Mouse (Mus musculus): ENCODE measurements around the gene Znrf1. TPM values are rescaled to one million over a fixed set of nuclear protein-coding genes. Genes with fewer than 3 reads are reported as not detected.

Gene Znrf1
- polyA plus RNA-seq, 1 experiment from 2014 or later = 39.3 TPM

- Histone ChIP-seq H3K9ac (replicated peaks; ENCODE audit: low read length) (no peak overlapping the region), H3K36me3 (replicated peaks; ENCODE audit: control insufficient read depth, insufficient read depth, low read depth, low read length) (0 out of 2 replicates have a peak, but pooled peaks cover 3% of the 10 kb centered on the region)
- WGBS = 83% methylated on average over 12 of the region's 12 CpGs
Observed at GRCm38 (mm10) chr8:111624081-111624852, 88.4 kb downstream of the Znrf1 start.

GRCm38 (mm10) chr8:111624853-111625221, 88.9 kb downstream of the Znrf1 start:
- H3K36me3 ChIP-seq (replicated peaks; ENCODE audit: control insufficient read depth, insufficient read depth, low read depth, low read length) = 0 out of 2 replicates have a peak, but pooled peaks cover 3% of the 10 kb centered on the region
- ATAC-seq (replicated peaks; ENCODE audit: insufficient number of reproducible peaks, low FRiP score, low TSS enrichment, low read depth) = no peak
- 89% methylated on average over 10 of the region's 10 CpGs for whole genome bisulfite sequencing

More at GRCm38 (mm10) chr8:111624081-111624852, 88.4 kb downstream of the Znrf1 start:
- ATAC-seq (replicated peaks; ENCODE audit: insufficient number of reproducible peaks, low FRiP score, low TSS enrichment, low read depth) (no peak), DNase-seq (ENCODE audit: low spot score) (no peak)
- Histone ChIP-seq H3K27me3 (ENCODE audit: control insufficient read depth, insufficient read depth, low read length) (no peaks in the 10 kb centered on the region), H3K4me3 (ENCODE audit: low read depth, low read length) (no peak overlapping the region), H3K4me2 (ENCODE audit: low read depth, low read length) (no peak overlapping the region), H3K4me1 (ENCODE audit: control insufficient read depth, insufficient read depth, low read length) (no peaks in the 10 kb centered on the region), H3K9me3 (replicated peaks; ENCODE audit: control insufficient read depth, low read length) (no peaks in the 10 kb centered on the region), H3K27ac (replicated peaks; ENCODE audit: low read depth, low read length) (no peak overlapping the region)

GRCm38 (mm10) chr8:111625694-111626527, 90.0 kb downstream of the Znrf1 start:
- Histone ChIP-seq H3K9ac (replicated peaks; ENCODE audit: low read length) (no peak overlapping the region), H3K27me3 (ENCODE audit: control insufficient read depth, insufficient read depth, low read length) (no peaks in the 10 kb centered on the region), H3K4me3 (ENCODE audit: low read depth, low read length) (no peak overlapping the region), H3K9me3 (replicated peaks; ENCODE audit: control insufficient read depth, low read length) (no peaks in the 10 kb centered on the region), H3K27ac (replicated peaks; ENCODE audit: low read depth, low read length) (no peak overlapping the region), H3K4me2 (ENCODE audit: low read depth, low read length) (no peak overlapping the region), H3K36me3 (replicated peaks; ENCODE audit: control insufficient read depth, insufficient read depth, low read depth, low read length) (0 out of 2 replicates have a peak, but pooled peaks cover 3% of the 10 kb centered on the region), H3K4me1 (ENCODE audit: control insufficient read depth, insufficient read depth, low read length) (no peaks in the 10 kb centered on the region)
- DNase-seq (ENCODE audit: low spot score) = peak; percentile 75
- no peak; the same call in 1 of the 2 replicates for ATAC-seq (replicated peaks; ENCODE audit: insufficient number of reproducible peaks, low FRiP score, low TSS enrichment, low read depth)
- 37% methylated on average over 6 of the region's 6 CpGs for WGBS

More at GRCm38 (mm10) chr8:111624853-111625221, 88.9 kb downstream of the Znrf1 start:
- no peaks in the 10 kb centered on the region for H3K4me1 ChIP-seq (ENCODE audit: control insufficient read depth, insufficient read depth, low read length)
- H3K9ac ChIP-seq (replicated peaks; ENCODE audit: low read length) = no peak overlapping the region
- DNase-seq (ENCODE audit: low spot score) = no peak
- H3K27ac ChIP-seq (replicated peaks; ENCODE audit: low read depth, low read length) = no peak overlapping the region
- no peaks in the 10 kb centered on the region for H3K27me3 ChIP-seq (ENCODE audit: control insufficient read depth, insufficient read depth, low read length)
- no peak overlapping the region for H3K4me3 ChIP-seq (ENCODE audit: low read depth, low read length)
- H3K9me3 ChIP-seq (replicated peaks; ENCODE audit: control insufficient read depth, low read length) = no peaks in the 10 kb centered on the region
- H3K4me2 ChIP-seq (ENCODE audit: low read depth, low read length) = no peak overlapping the region

GRCm38 (mm10) chr8:111626528-111626820, 90.6 kb downstream of the Znrf1 start:
- H3K4me3 ChIP-seq (ENCODE audit: low read depth, low read length) = no peak overlapping the region
- no peaks in the 10 kb centered on the region for H3K27me3 ChIP-seq (ENCODE audit: control insufficient read depth, insufficient read depth, low read length)
- 0 out of 2 replicates have a peak, but pooled peaks cover 3% of the 10 kb centered on the region for H3K36me3 ChIP-seq (replicated peaks; ENCODE audit: control insufficient read depth, insufficient read depth, low read depth, low read length)
- DNase-seq (ENCODE audit: low spot score) = no peak
- no peak overlapping the region for H3K4me2 ChIP-seq (ENCODE audit: low read depth, low read length)
- ATAC-seq (replicated peaks; ENCODE audit: insufficient number of reproducible peaks, low FRiP score, low TSS enrichment, low read depth) = no peak
- no peak overlapping the region for H3K9ac ChIP-seq (replicated peaks; ENCODE audit: low read length)
- no peaks in the 10 kb centered on the region for H3K4me1 ChIP-seq (ENCODE audit: control insufficient read depth, insufficient read depth, low read length)
- H3K9me3 ChIP-seq (replicated peaks; ENCODE audit: control insufficient read depth, low read length) = no peaks in the 10 kb centered on the region
- 88% methylated on average over 8 of the region's 8 CpGs for WGBS
- H3K27ac ChIP-seq (replicated peaks; ENCODE audit: low read depth, low read length) = no peak overlapping the region

GRCm38 (mm10) chr8:111626933-111627332, 91.0 kb downstream of the Znrf1 start:
- H3K27ac ChIP-seq (replicated peaks; ENCODE audit: low read depth, low read length) = no peak overlapping the region
- no peaks in the 10 kb centered on the region for H3K4me1 ChIP-seq (ENCODE audit: control insufficient read depth, insufficient read depth, low read length)
- no peak overlapping the region for H3K4me3 ChIP-seq (ENCODE audit: low read depth, low read length)
- no peaks in the 10 kb centered on the region for H3K9me3 ChIP-seq (replicated peaks; ENCODE audit: control insufficient read depth, low read length)
- ATAC-seq (replicated peaks; ENCODE audit: insufficient number of reproducible peaks, low FRiP score, low TSS enrichment, low read depth) (no peak), DNase-seq (ENCODE audit: low spot score) (no peak)
- 0 out of 2 replicates have a peak, but pooled peaks cover 1% of the 10 kb centered on the region for H3K36me3 ChIP-seq (replicated peaks; ENCODE audit: control insufficient read depth, insufficient read depth, low read depth, low read length)
- no peaks in the 10 kb centered on the region for H3K27me3 ChIP-seq (ENCODE audit: control insufficient read depth, insufficient read depth, low read length)
- no peak overlapping the region for H3K9ac ChIP-seq (replicated peaks; ENCODE audit: low read length)
- 92% methylated on average over 14 of the region's 14 CpGs for WGBS
- H3K4me2 ChIP-seq (ENCODE audit: low read depth, low read length) = no peak overlapping the region

- Histone ChIP-seq H3K36me3 (replicated peaks; ENCODE audit: control insufficient read depth, insufficient read depth, low read depth, low read length) (no peaks in the 10 kb centered on the region), H3K4me1 (ENCODE audit: control insufficient read depth, insufficient read depth, low read length) (no peaks in the 10 kb centered on the region), H3K9ac (replicated peaks; ENCODE audit: low read length) (no peak overlapping the region), H3K4me3 (ENCODE audit: low read depth, low read length) (no peak overlapping the region), H3K9me3 (replicated peaks; ENCODE audit: control insufficient read depth, low read length) (no peaks in the 10 kb centered on the region), H3K4me2 (ENCODE audit: low read depth, low read length) (no peak overlapping the region), H3K27me3 (ENCODE audit: control insufficient read depth, insufficient read depth, low read length) (no peaks in the 10 kb centered on the region), H3K27ac (replicated peaks; ENCODE audit: low read depth, low read length) (no peak overlapping the region)
- DNase-seq (ENCODE audit: low spot score) (no peak), ATAC-seq (replicated peaks; ENCODE audit: insufficient number of reproducible peaks, low FRiP score, low TSS enrichment, low read depth) (no peak)
- 96% methylated on average over 9 of the region's 9 CpGs for WGBS
Observed at GRCm38 (mm10) chr8:111627923-111628322, 92.0 kb downstream of the Znrf1 start.

DNA sequence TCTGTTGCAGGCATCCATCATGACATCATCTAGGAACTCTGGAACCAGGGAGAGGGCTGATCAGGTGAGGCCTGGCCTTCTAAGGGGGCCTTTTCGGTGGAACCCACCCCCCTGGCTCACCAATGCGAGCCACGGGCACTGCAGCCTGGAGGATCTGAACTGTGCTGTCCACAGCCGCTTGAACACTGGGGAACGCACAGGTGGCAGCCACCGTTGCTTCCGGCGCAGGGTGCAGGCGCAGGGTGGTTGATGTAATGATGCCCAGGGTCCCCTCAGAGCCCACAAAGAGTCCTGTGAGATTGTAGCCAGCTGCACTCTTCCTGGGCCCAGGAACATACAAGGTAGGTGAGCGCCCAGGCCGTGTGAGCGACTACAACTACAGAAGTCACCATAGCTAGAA, 92.5 kb downstream of the Znrf1 start:
- Histone ChIP-seq H3K9me3 (replicated peaks; ENCODE audit: control insufficient read depth, low read length) (no peaks in the 10 kb centered on the region), H3K4me1 (ENCODE audit: control insufficient read depth, insufficient read depth, low read length) (no peaks in the 10 kb centered on the region), H3K36me3 (replicated peaks; ENCODE audit: control insufficient read depth, insufficient read depth, low read depth, low read length) (no peaks in the 10 kb centered on the region), H3K27ac (replicated peaks; ENCODE audit: low read depth, low read length) (no peak overlapping the region), H3K27me3 (ENCODE audit: control insufficient read depth, insufficient read depth, low read length) (no peaks in the 10 kb centered on the region), H3K4me3 (ENCODE audit: low read depth, low read length) (no peak overlapping the region), H3K9ac (replicated peaks; ENCODE audit: low read length) (no peak overlapping the region), H3K4me2 (ENCODE audit: low read depth, low read length) (no peak overlapping the region)
- 92% methylated on average over 12 of the region's 12 CpGs for WGBS
- DNase-seq (ENCODE audit: low spot score) (no peak), ATAC-seq (replicated peaks; ENCODE audit: insufficient number of reproducible peaks, low FRiP score, low TSS enrichment, low read depth) (no peak)
